Mouse (Mus musculus): ENCODE data around the gene Olfr1358.
"Not testable (repeated sequence)": the region's sequence is repeated elsewhere in the genome, so short reads cannot be mapped to it uniquely, and the experiment has no call there.

DNA sequence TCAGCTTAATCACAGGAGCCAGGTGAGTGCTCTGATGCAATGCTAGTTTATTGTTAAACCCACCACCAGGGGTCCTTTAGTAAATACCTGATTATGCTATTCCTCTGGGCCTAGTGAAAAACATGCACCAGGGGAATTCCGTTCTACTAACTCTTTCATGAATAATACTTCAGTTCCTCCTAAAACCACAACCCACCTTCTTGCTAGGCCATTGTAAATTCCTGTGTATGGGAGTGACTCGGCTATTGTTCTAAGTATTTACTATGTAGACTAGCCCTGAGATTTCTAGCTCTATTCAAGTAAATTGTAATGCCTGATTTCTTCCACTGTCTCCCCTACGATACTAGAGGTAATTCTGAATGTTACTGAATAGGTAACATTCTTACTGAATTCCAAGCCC is 7.8 kb downstream of the Olfr1358 start:
- not testable (repeated sequence) for TF ChIP-seq CTCF, EP300 (IDR thresholded peaks at IDR 0.05; ENCODE audit: low read depth)
